Mouse (Mus musculus): ENCODE measurements around the gene Palm. TPM values are rescaled to one million over a fixed set of nuclear protein-coding genes. Genes with fewer than 3 reads are reported as not detected.

The Palm gene
- polyA plus RNA-seq (2021; fragmentation: Nextera tagmentation), result 67.9 and 93.7 TPM in 2 replicates
- long read RNA-seq, experiment 1, transcript Palm-202 (8 exons, 2,519 nt), result major isoform, 118 of 168 reads
- long read RNA-seq, experiment 1, transcript Palm-201 (9 exons, 2,651 nt), result minor isoform, 13 of 168 reads
- long read RNA-seq, experiment 1, partial matches to known transcripts, result 32 of 168 reads
- long read RNA-seq, experiment 1, other reads (novel, unspliced or antisense), result 5 of 168 reads
- long read RNA-seq, experiment 2, transcript Palm-202 (8 exons, 2,519 nt), result major isoform, 715 of 982 reads
- long read RNA-seq, experiment 2, transcript Palm-201 (9 exons, 2,651 nt), result minor isoform, 181 of 982 reads
- long read RNA-seq, experiment 2, partial matches to known transcripts, result 17 of 982 reads
- long read RNA-seq, experiment 2, other reads (novel, unspliced or antisense), result 69 of 982 reads

DNA sequence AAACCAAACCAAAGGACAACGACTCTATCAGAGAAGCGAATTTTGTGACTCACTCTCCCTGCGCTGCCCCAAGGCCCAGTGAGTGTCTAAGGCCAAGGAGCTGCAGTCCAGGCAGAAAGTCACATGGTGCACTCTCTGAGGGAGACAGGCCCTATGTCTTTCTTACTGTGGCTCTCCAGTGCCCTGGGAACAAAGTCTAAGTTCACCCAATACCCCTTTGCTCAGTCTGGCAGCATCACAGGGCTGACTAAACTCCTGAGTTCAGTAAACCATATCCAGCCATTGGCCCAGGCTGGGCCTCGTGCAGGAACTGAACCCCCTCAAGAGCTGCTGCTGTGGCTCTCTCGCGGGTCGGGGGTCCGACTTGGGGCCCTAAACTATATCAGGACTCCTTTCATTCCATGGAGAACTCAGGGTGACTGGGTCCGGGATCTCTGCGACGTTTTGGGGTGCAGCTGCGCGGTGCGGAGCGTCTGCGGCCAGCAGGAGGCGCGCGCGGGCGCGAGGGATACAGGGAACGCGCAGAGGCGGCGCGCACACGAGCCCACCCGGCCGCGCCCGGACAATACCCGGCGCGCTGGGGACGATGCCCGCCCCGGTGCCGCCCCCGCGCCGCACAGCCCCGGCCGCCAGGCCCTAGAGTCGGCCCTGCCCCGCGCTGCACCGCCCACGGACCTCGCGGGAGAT lies at the start of gene Palm:
TSS of gene Palm (plus strand) at position 522 of the 687 bp plus-strand sequence.

DNA sequence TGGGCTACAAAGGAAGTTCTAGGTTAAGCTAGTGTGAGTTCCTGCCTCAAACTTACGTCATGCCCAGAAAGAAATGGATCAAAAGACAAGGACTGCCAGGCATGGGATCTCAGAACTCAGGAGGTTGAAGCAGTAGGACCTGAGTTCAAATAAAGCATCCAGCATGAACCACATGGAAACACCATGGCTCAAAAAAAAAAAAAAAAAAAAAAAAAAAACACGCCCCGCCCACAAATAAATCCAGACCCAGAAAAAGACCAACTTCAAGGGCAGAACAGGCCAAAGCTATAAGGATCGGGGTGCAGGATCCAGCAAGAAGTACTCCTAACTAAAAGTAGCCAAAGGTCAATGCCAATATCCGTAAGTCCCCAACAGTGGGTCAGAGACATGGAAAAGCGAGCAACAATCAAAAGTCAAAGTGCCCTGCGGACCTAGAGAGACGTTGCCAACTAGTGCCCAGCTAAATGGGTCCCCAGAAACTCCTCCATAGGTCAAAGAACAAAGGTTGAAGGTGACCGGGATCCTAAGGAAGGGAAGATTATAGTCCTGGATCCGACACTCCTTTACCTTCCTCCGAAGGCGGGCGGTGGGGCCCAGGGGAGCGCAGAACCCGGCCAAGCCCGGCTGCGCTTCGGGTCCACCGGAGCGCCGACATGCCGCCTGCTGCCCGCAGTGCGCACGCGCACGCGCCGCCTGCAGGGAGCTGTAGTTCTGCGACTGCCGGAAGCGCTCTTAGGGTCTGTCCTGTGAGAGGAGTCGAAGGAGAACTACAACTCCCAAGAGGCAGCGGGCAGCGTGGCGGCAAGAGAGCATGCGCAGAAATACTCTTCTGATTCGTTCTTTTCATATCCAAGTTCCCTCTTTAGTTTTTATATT lies 47.2 kb upstream of the Palm start, which contains the start of gene Polrmt:
TSS of gene Polrmt (minus strand) at position 684 of the 876 bp plus-strand sequence.

DNA sequence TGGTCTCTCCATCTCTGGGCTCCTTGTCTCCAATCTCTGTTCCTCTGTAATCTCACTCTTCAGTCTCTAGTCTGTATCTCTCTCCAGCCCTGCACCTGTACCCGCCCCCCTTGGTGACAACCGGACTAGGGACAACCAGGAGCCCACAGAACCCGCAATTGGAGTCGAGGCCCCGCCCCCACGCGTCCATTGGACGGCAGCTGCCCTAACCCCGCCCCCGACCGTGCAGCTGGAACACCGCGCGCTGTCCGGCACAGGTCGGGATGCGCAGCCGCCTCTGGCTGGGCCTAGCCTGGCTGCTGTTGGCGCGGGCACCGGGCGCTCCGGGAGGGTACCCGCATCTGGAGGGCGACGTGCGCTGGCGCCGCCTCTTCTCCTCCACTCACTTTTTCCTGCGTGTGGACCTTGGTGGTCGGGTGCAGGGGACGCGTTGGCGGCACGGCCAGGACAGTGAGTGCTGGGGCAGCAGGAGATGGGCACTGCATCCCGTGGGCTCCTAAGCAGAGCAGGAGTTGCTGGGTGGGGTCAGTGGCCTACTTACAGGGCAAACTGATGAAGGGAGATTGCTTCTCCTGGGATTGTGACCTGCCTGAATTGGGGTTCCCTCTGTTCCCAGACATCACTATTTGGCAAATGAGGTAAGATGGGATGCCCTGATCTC lies 38.4 kb upstream of the Palm start, which contains the start of gene Fgf22:
TSS of gene Fgf22 (plus strand) at position 221 of the 661 bp plus-strand sequence.

DNA sequence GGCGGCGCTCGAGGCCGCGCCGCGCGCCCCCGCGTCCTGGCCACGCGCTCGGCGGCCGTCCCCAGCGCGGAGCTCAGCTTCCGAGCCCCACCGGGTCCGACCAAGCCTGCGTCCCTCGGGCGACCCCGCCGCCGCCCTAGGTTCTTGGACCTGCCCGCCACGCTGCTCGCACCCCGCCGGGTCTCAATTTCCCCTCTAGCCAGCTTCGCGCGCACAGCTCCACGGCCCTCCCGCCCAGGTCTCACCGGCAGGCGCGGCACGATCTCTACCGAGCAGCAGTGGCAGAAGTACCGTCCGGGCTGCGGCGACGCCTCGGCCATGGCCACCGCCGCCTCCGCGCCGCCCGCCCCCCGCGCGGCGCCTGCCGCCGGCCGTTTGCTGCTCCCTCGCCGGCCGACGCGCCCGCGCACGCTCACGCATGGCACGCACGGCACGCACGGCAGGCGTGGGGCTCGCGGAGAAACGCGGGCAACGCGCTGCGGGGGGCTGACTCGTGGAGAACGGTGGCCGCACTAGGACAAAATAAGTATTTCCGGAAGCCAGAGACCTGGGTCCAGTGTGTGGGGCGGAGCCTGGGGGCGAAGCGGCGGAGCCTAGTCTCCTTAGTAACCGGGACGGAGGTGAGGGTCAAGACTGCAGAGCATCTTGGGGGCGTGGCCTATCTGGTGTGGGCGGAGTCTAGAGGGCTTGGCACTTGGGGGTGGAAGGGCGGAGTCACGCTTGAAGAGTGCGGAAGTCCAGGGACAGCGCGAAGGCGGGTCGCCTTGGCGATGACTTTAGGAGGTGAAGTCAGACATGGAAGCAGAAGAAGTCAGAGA lies 26.7 kb upstream of the Palm start, which contains the start of gene Rnf126:
TSS of gene Rnf126 (minus strand) at position 445 of the 818 bp plus-strand sequence.

DNA sequence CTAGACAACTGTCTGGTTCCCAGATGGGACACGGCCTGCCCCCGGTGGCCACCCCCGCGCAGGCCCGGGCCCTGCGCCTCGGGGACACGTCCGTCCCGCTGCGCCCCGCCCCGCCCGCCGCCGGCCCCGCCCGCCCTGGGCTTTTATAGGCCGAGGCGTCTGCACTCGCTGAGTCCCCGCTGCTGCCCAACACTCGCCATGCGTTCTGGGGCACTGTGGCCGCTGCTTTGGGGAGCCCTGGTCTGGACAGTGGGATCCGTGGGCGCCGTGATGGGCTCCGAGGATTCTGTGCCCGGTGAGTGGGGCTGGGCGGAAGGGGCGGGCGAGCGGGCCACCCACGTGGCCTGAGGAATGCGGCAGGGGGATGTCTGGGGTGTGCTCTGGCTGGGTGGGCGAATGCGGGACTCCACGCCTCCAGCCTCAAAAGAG lies 16.3 kb upstream of the Palm start, which contains the start of gene Fstl3:
TSS of gene Fstl3 (plus strand) at position 170 of the 429 bp plus-strand sequence.

DNA sequence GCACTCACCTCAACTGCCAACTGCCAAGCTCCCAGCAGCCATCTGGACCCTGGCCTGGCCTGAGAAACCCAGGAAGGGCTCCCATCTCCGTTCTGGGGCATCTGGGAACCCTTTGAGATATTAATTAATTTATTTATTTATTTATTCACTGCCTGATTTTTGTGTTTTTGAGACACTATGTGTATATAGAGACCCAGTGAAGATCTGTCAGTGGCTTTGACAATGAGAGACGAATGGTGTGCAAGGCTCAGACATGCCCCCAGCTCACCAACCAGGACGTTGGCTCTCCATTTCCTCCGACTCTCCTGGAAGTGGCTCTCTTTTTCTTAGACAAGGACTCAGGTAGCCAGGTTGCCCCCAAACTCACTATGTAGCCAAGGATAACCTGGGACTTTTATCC lies 2.5 kb upstream of the Palm start, which contains the start of gene Prss57:
TSS of gene Prss57 (minus strand) at position 101 of the 400 bp plus-strand sequence.

DNA sequence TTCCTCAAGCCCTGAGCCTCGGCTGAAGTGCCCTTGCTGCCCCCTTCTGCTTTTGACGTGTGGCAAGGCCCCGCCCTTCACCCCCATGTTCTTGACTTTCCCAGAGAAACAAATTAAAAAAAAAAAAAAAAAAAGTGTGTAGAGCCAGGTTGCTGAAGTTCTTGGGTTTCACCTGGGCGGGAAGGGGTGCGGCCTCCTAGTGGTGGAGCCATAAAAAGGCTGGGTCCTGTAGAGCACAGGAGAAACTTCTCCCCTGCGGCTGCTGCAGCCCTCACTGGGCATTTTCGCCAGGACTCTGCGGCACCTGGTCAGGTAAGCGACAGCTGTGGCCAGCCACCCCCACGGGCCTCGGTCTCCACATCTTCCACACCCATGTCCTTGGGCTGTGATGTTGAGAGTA lies 27.4 kb downstream of the Palm start, which contains the start of gene Misp:
TSS of gene Misp (plus strand) at position 208 of the 400 bp plus-strand sequence.

DNA sequence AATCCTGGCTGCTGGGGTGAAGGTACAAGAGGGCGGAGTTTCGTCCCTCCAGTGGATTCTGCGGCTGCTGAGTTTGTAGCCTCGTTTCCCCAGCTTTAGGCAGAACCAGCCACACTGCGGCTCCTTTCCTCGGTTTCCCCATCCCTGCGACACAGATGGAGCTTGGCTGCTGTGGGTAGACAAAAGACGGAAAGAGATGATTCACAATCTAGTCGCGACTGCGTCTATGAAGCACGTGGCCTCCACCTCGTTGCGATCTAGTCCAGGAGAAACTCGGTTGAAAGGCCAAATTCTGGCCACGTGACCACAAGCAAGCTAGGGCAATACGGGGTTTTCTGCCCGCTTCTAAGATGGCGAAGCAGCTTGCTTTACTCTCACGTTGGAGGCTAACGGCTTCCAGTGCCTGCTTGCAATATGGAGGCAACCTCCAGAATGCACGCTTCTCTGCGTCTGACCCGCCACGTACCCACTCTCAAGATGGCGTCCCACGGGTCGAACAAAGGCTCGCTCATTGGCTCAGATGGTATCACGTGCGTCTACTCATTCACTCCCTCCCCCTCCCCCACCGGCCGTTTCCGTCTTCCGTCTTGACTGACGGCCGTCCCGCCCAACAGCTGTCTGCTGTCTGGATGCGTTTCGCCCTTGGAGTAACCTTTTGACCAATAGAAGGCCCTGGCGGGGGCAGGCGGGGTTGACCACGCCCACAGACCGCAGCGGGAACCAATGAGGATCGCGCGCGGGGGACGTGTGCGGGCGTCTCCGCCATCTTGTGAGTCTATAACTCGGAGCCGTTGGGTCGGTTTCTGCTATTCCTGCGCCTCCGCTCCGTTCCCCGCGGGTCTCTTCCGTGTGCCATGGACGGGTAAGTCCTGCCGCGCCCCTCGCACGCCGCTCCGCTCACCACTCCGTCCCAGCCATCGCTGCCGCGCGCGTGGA lies 60.8 kb downstream of the Palm start, which contains the start of gene Ptbp1:
TSS of gene Ptbp1 (plus strand) at position 568 of the 936 bp plus-strand sequence.

Small RNA genes within 50 kb of the gene (microRNA-seq; reads per million reads assigned to microRNA genes)
- gene Mir6910, result not detected

Other genes starting within 250 kb of the Palm start
- 21.2 and 25.3 TPM in 2 replicates for gene Mier2, start 238.4 kb upstream of the Palm start, polyA plus RNA-seq (2021; fragmentation: Nextera tagmentation)
- 0.51 and 1.1 TPM in 2 replicates for gene Theg, start 206.2 kb upstream of the Palm start, polyA plus RNA-seq (2021; fragmentation: Nextera tagmentation)
- gene C2cd4c, start 179.5 kb upstream of the Palm start, polyA plus RNA-seq (2021; fragmentation: Nextera tagmentation), result 0.78 and 0.80 TPM in 2 replicates
- gene Shc2, start 155.7 kb upstream of the Palm start, polyA plus RNA-seq (2021; fragmentation: Nextera tagmentation), result 2.2 and 2.3 TPM in 2 replicates
- gene Odf3l2, start 147.8 kb upstream of the Palm start, polyA plus RNA-seq (2021; fragmentation: Nextera tagmentation), result 0.15 and 0.30 TPM in 2 replicates
- not detected in 2 replicates for gene Madcam1, start 129.0 kb upstream of the Palm start, polyA plus RNA-seq (2021; fragmentation: Nextera tagmentation)
- gene Tpgs1, start 124.2 kb upstream of the Palm start, polyA plus RNA-seq (2021; fragmentation: Nextera tagmentation), result 151 and 171 TPM in 2 replicates
- gene Cdc34, start 111.4 kb upstream of the Palm start, polyA plus RNA-seq (2021; fragmentation: Nextera tagmentation), result 14.9 TPM in 2 replicates
- 0.60 and 4.2 TPM in 2 replicates for gene Gzmm, start 104.6 kb upstream of the Palm start, polyA plus RNA-seq (2021; fragmentation: Nextera tagmentation)
- gene Bsg, start 89.1 kb upstream of the Palm start, polyA plus RNA-seq (2021; fragmentation: Nextera tagmentation), result 1,334 and 1,835 TPM in 2 replicates
- 3.3 and 4.4 TPM in 2 replicates for gene Hcn2, start 76.9 kb upstream of the Palm start, polyA plus RNA-seq (2021; fragmentation: Nextera tagmentation)
- 15.8 and 20.0 TPM in 2 replicates for gene Polrmt, start 47.0 kb upstream of the Palm start, polyA plus RNA-seq (2021; fragmentation: Nextera tagmentation)
- gene Fgf22, start 38.5 kb upstream of the Palm start, polyA plus RNA-seq (2021; fragmentation: Nextera tagmentation), result 1.9 and 3.3 TPM in 2 replicates
- gene Rnf126, start 26.6 kb upstream of the Palm start, polyA plus RNA-seq (2021; fragmentation: Nextera tagmentation), result 7.6 and 10.5 TPM in 2 replicates
- 0.79 and 0.89 TPM in 2 replicates for gene Fstl3, start 16.3 kb upstream of the Palm start, polyA plus RNA-seq (2021; fragmentation: Nextera tagmentation)
- 1.3 and 1.7 TPM in 2 replicates for gene Prss57, start 2.6 kb upstream of the Palm start, polyA plus RNA-seq (2021; fragmentation: Nextera tagmentation)
- 0.15 and 0.28 TPM in 2 replicates for gene Misp, start 27.4 kb downstream of the Palm start, polyA plus RNA-seq (2021; fragmentation: Nextera tagmentation)
- gene Ptbp1, start 60.9 kb downstream of the Palm start, polyA plus RNA-seq (2021; fragmentation: Nextera tagmentation), result 17.4 and 20.4 TPM in 2 replicates
- 4.5 and 6.4 TPM in 2 replicates for gene Prtn3, start 80.9 kb downstream of the Palm start, polyA plus RNA-seq (2021; fragmentation: Nextera tagmentation)
- gene Plppr3, start 81.1 kb downstream of the Palm start, polyA plus RNA-seq (2021; fragmentation: Nextera tagmentation), result 35.4 and 44.1 TPM in 2 replicates
- not detected in 2 replicates for gene Elane, start 92.7 kb downstream of the Palm start, polyA plus RNA-seq (2021; fragmentation: Nextera tagmentation)
- gene Cfd, start 97.3 kb downstream of the Palm start, polyA plus RNA-seq (2021; fragmentation: Nextera tagmentation), result not detected in 2 replicates
- 44.2 and 50.2 TPM in 2 replicates for gene Med16, start 115.4 kb downstream of the Palm start, polyA plus RNA-seq (2021; fragmentation: Nextera tagmentation)
- gene Gm26602, start 117.3 kb downstream of the Palm start, polyA plus RNA-seq (2021; fragmentation: Nextera tagmentation), result not detected in 2 replicates
- gene Kiss1r, start 123.4 kb downstream of the Palm start, polyA plus RNA-seq (2021; fragmentation: Nextera tagmentation), result 4.1 and 4.4 TPM in 2 replicates
- 232 and 239 TPM in 2 replicates for gene R3hdm4, start 127.6 kb downstream of the Palm start, polyA plus RNA-seq (2021; fragmentation: Nextera tagmentation)
- gene Arid3a, start 133.5 kb downstream of the Palm start, polyA plus RNA-seq (2021; fragmentation: Nextera tagmentation), result 0.87 and 1.7 TPM in 2 replicates
- 87.4 and 87.9 TPM in 2 replicates for gene Wdr18, start 166.6 kb downstream of the Palm start, polyA plus RNA-seq (2021; fragmentation: Nextera tagmentation)
- gene Grin3b, start 177.1 kb downstream of the Palm start, polyA plus RNA-seq (2021; fragmentation: Nextera tagmentation), result 0.06 and 0.11 TPM in 2 replicates
- gene Tmem259, start 190.8 kb downstream of the Palm start, polyA plus RNA-seq (2021; fragmentation: Nextera tagmentation), result 11.9 and 12.3 TPM in 2 replicates
- gene Cnn2, start 195.0 kb downstream of the Palm start, polyA plus RNA-seq (2021; fragmentation: Nextera tagmentation), result 12.4 and 13.3 TPM in 2 replicates
- 1.3 and 1.6 TPM in 2 replicates for gene Abca7, start 202.9 kb downstream of the Palm start, polyA plus RNA-seq (2021; fragmentation: Nextera tagmentation)
- 1.6 and 1.7 TPM in 2 replicates for gene Arhgap45, start 223.1 kb downstream of the Palm start, polyA plus RNA-seq (2021; fragmentation: Nextera tagmentation)
- 232 and 241 TPM in 2 replicates for gene Polr2e, start 246.2 kb downstream of the Palm start, polyA plus RNA-seq (2021; fragmentation: Nextera tagmentation)

Measured in layer of hippocampus, adult 6 months (tissue).